Mouse (Mus musculus) layer of hippocampus, adult 8-10 months (tissue): ENCODE measurements around the gene Hist2h2be. TPM values are rescaled to one million over a fixed set of nuclear protein-coding genes. Genes with fewer than 3 reads are reported as not detected.
"Not testable (repeated sequence)": the region's sequence is repeated elsewhere in the genome, so short reads cannot be mapped to it uniquely, and the experiment has no call there.

Experiments
- DNase-seq, 2 experiments: peaks; one replicate each; pipeline ENCODE4 v3.0.0; 2022; ENCODE audit warnings: low spot score in 2 of 2
- total RNA-seq, 4 experiments: library from RNA; stranded (reverse); gene quantifications; 2 replicates each; pipeline ENCODE4 v1.2.4; 2022

The Hist2h2be gene
- total RNA-seq, 4 experiments from 2014 or later, result 6.3 to 8.1 (median 7.5) TPM

- not testable (repeated sequence) for DNase-seq
Measured at GRCm38 (mm10) chr3:96198601-96199251, 22.2 kb upstream of the Hist2h2be start.

- no peak for DNase-seq
Measured at GRCm38 (mm10) chr3:96199731-96200130, 21.2 kb upstream of the Hist2h2be start.

- no peak for DNase-seq
Measured at GRCm38 (mm10) chr3:96207819-96208218, 13.1 kb upstream of the Hist2h2be start.

- DNase-seq, result no peak
Measured at GRCm38 (mm10) chr3:96209242-96209641, 11.7 kb upstream of the Hist2h2be start.

- no peak for DNase-seq
Measured at GRCm38 (mm10) chr3:96219191-96219641, 1.7 kb upstream of the Hist2h2be start.

- DNase-seq, result peak; percentile 74 to 82
Measured at GRCm38 (mm10) chr3:96219661-96220130, 1.2 kb upstream of the Hist2h2be start, which contains the start of the genes Bola1 and Hist2h2ab. Gene Bola1 (minus strand): TSS chr3:96219709. Gene Hist2h2ab (plus strand): TSS chr3:96219865.

- DNase-seq, result not testable (repeated sequence)
Measured at GRCm38 (mm10) chr3:96220131-96220764, 671 bp upstream of the Hist2h2be start.

GRCm38 (mm10) chr3:96221640-96222038 lies 720 bp downstream of the Hist2h2be start:
- no peak for DNase-seq

GRCm38 (mm10) chr3:96222774-96223173 lies 1.9 kb downstream of the Hist2h2be start:
- no peak for DNase-seq

- DNase-seq, result no peak
Measured at GRCm38 (mm10) chr3:96225421-96225820, 4.5 kb downstream of the Hist2h2be start.

- no peak for DNase-seq
Measured at GRCm38 (mm10) chr3:96226695-96227648, 6.1 kb downstream of the Hist2h2be start.

- DNase-seq, result no peak
Measured at GRCm38 (mm10) chr3:96228828-96229227, 7.9 kb downstream of the Hist2h2be start.

- DNase-seq, result no peak
Measured at GRCm38 (mm10) chr3:96230404-96230803, 9.5 kb downstream of the Hist2h2be start.

GRCm38 (mm10) chr3:96230910-96231757 lies 10.2 kb downstream of the Hist2h2be start:
- DNase-seq, result no peak

- DNase-seq, result no peak
Measured at GRCm38 (mm10) chr3:96231758-96232120, 10.8 kb downstream of the Hist2h2be start.

- DNase-seq, result no peak
Measured at GRCm38 (mm10) chr3:96234914-96235313, 14.0 kb downstream of the Hist2h2be start.

GRCm38 (mm10) chr3:96235836-96236235 lies 14.9 kb downstream of the Hist2h2be start:
- no peak for DNase-seq

- no peak for DNase-seq
Measured at GRCm38 (mm10) chr3:96236834-96237334, 16.0 kb downstream of the Hist2h2be start.

GRCm38 (mm10) chr3:96237335-96237903 lies 16.5 kb downstream of the Hist2h2be start:
- DNase-seq, result no peak

GRCm38 (mm10) chr3:96237904-96238511 lies 17.1 kb downstream of the Hist2h2be start:
- DNase-seq, result no peak
